Mouse (Mus musculus) left cerebral cortex, adult 2 months (tissue): ENCODE measurements at regions not wholly inside any gene's neighbourhood (a gene's known extent, or its start where the extent isn't known, plus 50 kb on each side); places are given as distances from the start of the nearest gene placed in this dataset.

Source experiments
- DNase-seq, 2 experiments: peaks; one replicate each; pipeline ENCODE4 v3.0.0; 2021 to 2022; ENCODE audit warnings: low spot score in 2 of 2, mixed read lengths in 1 of 2; ENCODE audit errors: extremely low spot score in 1 of 2
- H3K27ac ChIP-seq: fragments of 200-600 bp; 2 replicates; pipeline ENCODE4 v1.8.1; 2022
- H3K4me3 ChIP-seq: fragments of 200-600 bp; 2 replicates; pipeline ENCODE4 v1.8.1; 2022
- CTCF ChIP-seq: fragments of 200-600 bp; IDR thresholded peaks from 2 replicates; pipeline ENCODE4 v1.8.1; 2022; ENCODE audit warnings: antibody characterized with exemption, mild to moderate bottlenecking, moderate library complexity
- intact Hi-C: fragments of 180-260 bp; cut with DNase I; formaldehyde crosslinking; loops from one replicate; pipeline ENCODE4 v1.15.1; 2025

DNA sequence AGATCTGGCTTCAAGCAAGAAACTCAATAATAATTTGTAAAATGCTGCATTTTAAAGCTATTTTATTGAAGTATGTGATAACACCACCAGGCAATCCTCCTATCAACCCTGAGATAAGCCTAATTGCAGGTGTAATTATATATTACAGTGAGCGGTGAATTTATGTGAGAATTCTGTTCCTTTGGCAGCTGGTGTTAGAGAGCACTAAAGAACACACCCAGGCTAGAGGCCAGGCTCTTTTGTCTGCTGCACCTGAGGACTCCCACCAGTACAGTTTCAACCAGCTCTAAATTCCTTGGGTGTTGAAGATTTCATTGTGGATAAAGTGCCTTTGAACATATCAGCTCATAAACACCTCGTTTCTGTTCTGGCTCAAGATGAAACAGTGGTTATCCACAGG is 77.6 kb upstream of the Kdr start:
- TF ChIP-seq CTCF, result no peak

GRCm38 (mm10) chr5:76052782-76053181 is 74.5 kb upstream of the Kdr start:
- no peak overlapping the region for H3K4me3 ChIP-seq
- no peak for TF ChIP-seq CTCF
- no peak overlapping the region for H3K27ac ChIP-seq
- no peak for DNase-seq
- intact Hi-C loops, result no loop called here

More for the DNA sequence above, 77.6 kb upstream of the Kdr start:
- DNase-seq, result no peak
- Histone ChIP-seq H3K27ac (no peak overlapping the region), H3K4me3 (no peak overlapping the region)
- intact Hi-C loops, result no loop called here

DNA sequence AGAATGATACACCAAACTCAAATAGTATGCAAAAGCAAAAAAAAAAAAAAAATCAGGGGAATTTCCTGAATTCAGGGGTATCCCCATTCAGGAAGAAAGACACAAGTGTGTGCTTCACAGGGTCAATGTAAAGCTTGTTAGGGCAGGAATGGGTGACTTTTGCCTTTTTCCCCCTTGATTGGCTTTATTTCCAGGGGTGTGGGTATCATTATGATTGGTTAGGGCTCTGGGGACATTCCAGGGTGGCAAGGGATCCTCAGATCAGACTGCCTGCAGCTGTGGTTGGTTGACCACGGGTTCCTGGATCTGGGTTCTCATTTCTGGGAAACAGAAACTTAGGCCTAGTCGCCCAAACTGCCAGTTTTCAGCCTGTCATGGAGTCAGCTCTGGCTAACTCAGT is 73.4 kb upstream of the Kdr start:
- H3K4me3 ChIP-seq, result no peak overlapping the region
- DNase-seq, result no peak
- intact Hi-C loops, result no loop called here
- no peak overlapping the region for H3K27ac ChIP-seq
- TF ChIP-seq CTCF, result no peak

GRCm38 (mm10) chr5:76048103-76048874 is 70.0 kb upstream of the Kdr start:
- intact Hi-C loops, result no loop called here
- TF ChIP-seq CTCF, result no peak
- no peak for DNase-seq
- Histone ChIP-seq H3K4me3 (no peak overlapping the region), H3K27ac (no peak overlapping the region)

- no peak for TF ChIP-seq CTCF
These were observed 65.6 kb upstream of the Kdr start for GRCm38 (mm10) chr5:76043521-76044510.

DNA sequence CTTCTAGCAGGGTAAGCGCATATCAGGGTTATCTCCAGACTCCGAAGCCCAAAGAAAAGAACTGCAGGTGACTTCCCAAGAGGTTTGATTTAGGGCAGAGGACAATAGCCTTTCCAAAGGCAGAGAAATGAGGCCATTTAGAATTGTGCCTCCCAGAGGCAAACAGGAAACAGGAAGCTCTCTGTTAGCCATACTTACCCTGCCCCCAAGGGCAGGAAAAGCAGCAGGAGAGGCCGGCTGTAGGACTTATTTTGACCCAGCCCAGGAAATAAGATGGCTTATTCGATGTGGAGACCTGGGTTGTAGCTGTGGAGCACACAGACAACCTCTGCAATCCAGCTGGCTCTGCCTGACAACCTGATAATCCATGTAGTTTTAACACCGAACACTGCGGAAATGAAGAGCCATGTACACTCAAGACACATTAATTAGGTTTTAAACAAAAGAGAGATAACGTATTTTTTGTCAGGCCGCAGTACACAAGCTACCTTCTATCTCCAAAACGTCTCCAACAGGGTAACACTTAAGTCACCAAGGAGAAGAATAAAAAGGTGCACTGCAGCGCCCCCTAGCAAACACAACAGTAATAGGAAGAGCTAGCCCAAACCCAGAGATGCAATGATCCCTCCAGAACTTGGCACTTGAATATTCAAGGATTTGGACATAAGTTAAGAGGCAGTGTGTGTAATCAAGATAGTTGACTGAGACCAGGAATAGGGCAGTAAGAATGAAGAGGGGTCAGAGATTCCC is 62.4 kb upstream of the Kdr start:
- Histone ChIP-seq H3K27ac (no peak overlapping the region), H3K4me3 (no peak overlapping the region)
- peak; percentile 44 for TF ChIP-seq CTCF
- DNase-seq, result no peak
- intact Hi-C loops, result no loop called here

More at GRCm38 (mm10) chr5:76043521-76044510, 65.6 kb upstream of the Kdr start:
- Histone ChIP-seq H3K27ac (no peak overlapping the region), H3K4me3 (no peak overlapping the region)
- DNase-seq, result no peak
- intact Hi-C loops, result no loop called here

GRCm38 (mm10) chr5:76028729-76029128 is 50.5 kb upstream of the Kdr start:
- no peak for TF ChIP-seq CTCF
- intact Hi-C loops, result loop anchor here (5.0 kb wide), 1 partner anchor 156 kb away; no protein-coding TSS in a partner anchor
- no peak for DNase-seq
- Histone ChIP-seq H3K27ac (no peak overlapping the region), H3K4me3 (no peak overlapping the region)
